Mouse (Mus musculus) limb, embryonic 11.5 days (tissue): Measurements from ENCODE around the gene Rabl6. TPM values are rescaled to one million over a fixed set of nuclear protein-coding genes. Genes with fewer than 3 reads are reported as not detected.
A peak's percentile ranks its signal among the peaks of the same experiment; 100 is the strongest.

Experiments used
- ATAC-seq: fragments of 200-750 bp; cut with Nextera tagmentation; 2 replicates; pipeline ENCODE4 v1.8.0; 2017; ENCODE audit warnings: low read depth; ENCODE audit not compliant: insufficient number of reproducible peaks, low FRiP score, low TSS enrichment
- DNase-seq: peaks from one replicate; pipeline ENCODE4 v3.0.0-alpha.2; 2015; ENCODE audit warnings: low spot score
- H3K27ac ChIP-seq: fragments of 300-500 bp; sonication (generic); replicated peaks from 2 replicates; pipeline ENCODE4 v1.5.1; 2014; ENCODE audit warnings: low read depth, mild to moderate bottlenecking, low read length
- H3K27me3 ChIP-seq: fragments of 300-500 bp; sonication (generic); 2 replicates; pipeline ENCODE4 v1.6.1; 2014; ENCODE audit warnings: mild to moderate bottlenecking, low read length, mixed read lengths; ENCODE audit not compliant: control insufficient read depth, insufficient read depth
- H3K36me3 ChIP-seq: fragments of 300-500 bp; sonication (generic); 2 replicates; pipeline ENCODE4 v1.6.1; 2014; ENCODE audit warnings: mild to moderate bottlenecking, low read length, moderate library complexity, mixed read lengths; ENCODE audit not compliant: control insufficient read depth, insufficient read depth
- H3K4me1 ChIP-seq: fragments of 300-500 bp; sonication (generic); 2 replicates; pipeline ENCODE4 v1.6.1; 2014; ENCODE audit warnings: low read length, mixed read lengths; ENCODE audit not compliant: control insufficient read depth, insufficient read depth
- H3K4me2 ChIP-seq: fragments of 300-500 bp; sonication (generic); 2 replicates; pipeline ENCODE4 v1.6.1; 2014; ENCODE audit warnings: low read depth, mild to moderate bottlenecking, moderate library complexity; ENCODE audit not compliant: severe bottlenecking
- H3K4me3 ChIP-seq: fragments of 300-500 bp; sonication (generic); 2 replicates; pipeline ENCODE4 v1.5.1; 2014; ENCODE audit warnings: low read depth, low read length
- H3K9ac ChIP-seq: fragments of 300-500 bp; sonication (generic); 2 replicates; pipeline ENCODE4 v1.6.1; 2014; ENCODE audit warnings: mild to moderate bottlenecking, low read length
- H3K9me3 ChIP-seq: fragments of 300-500 bp; sonication (generic); 2 replicates; pipeline ENCODE4 v1.6.1; 2016; ENCODE audit warnings: low read length; ENCODE audit not compliant: control insufficient read depth
- WGBS: fragments of 180-500 bp; shearing (Covaris S2); extraction: QIAGEN DNeasy Blood & Tissue Kit; methylation state at CpG from one replicate; pipeline ENCODE4 v1.1.7; 2014; 5-methylcytosine and 5-hydroxymethylcytosine counted together
- polyA plus RNA-seq: library from polyadenylated mRNA; unstranded; fragments of >200 nt; fragmentation: Nextera tagmentation; extraction: Ambion mirVana; gene quantifications from 2 replicates; pipeline ENCODE4 v1.2.1, GENCODE M21; 2014

Rabl6 gene
- polyA plus RNA-seq, 1 experiment from 2014 or later, result 59.3 TPM

DNA sequence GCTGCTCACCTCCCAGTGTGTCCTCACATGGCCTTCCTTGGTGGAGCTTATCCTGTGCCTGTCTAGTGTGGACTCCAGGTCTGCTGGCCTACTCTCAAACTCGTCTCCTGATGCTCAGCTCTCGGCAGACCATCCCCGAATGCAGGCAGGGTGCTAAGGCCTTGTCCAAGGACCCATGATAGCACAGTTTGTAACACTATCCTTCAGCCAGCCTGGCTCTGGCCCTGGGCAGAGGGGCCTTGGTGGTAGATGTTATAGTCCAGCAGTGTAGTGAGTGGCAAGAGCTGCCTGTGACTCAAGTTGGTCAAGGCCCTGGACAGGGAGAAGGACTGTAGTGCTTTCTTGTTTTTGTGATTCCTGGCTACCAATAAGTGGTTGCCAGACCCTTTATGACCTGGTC, 25.3 kb upstream of the Rabl6 start:
- no peak overlapping the region for H3K4me2 ChIP-seq
- H3K4me1 ChIP-seq, result no peaks in the 10 kb centered on the region
- 86% methylated on average over 3 of the region's 3 CpGs for WGBS
- no peak overlapping the region for H3K9ac ChIP-seq
- DNase-seq, result no peak
- no peaks in the 10 kb centered on the region for H3K36me3 ChIP-seq
- no peak overlapping the region for H3K27ac ChIP-seq
- ATAC-seq, result no peak
- no peak overlapping the region for H3K4me3 ChIP-seq
- H3K27me3 ChIP-seq, result no peaks in the 10 kb centered on the region
- no peaks in the 10 kb centered on the region for H3K9me3 ChIP-seq

GRCm38 (mm10) chr2:25628738-25629137, 20.4 kb upstream of the Rabl6 start:
- no peak overlapping the region for H3K4me3 ChIP-seq
- no peaks in the 10 kb centered on the region for H3K4me1 ChIP-seq
- DNase-seq (no peak), ATAC-seq (no peak)
- no peak overlapping the region for H3K4me2 ChIP-seq
- H3K27me3 ChIP-seq, result no peaks in the 10 kb centered on the region
- 45% methylated on average over 4 of the region's 4 CpGs for WGBS
- H3K36me3 ChIP-seq, result no peaks in the 10 kb centered on the region
- no peak overlapping the region for H3K27ac ChIP-seq
- no peaks in the 10 kb centered on the region for H3K9me3 ChIP-seq
- no peak overlapping the region for H3K9ac ChIP-seq

- no peak for ATAC-seq
- Histone ChIP-seq H3K9ac (no peak within 1 kb of the TSS), H3K4me1 (no peaks in the 10 kb centered on the region), H3K36me3 (no peaks in the 10 kb centered on the region), H3K9me3 (no peaks in the 10 kb centered on the region), H3K27me3 (no peaks in the 10 kb centered on the region), H3K4me3 (no peak within 1 kb of the TSS), H3K27ac (no peak within 1 kb of the TSS), H3K4me2 (no peak within 1 kb of the TSS)
- no peak for DNase-seq
- 74% methylated on average over 6 of the region's 6 CpGs for WGBS
Observed at GRCm38 (mm10) chr2:25627811-25628210, 19.5 kb upstream of the Rabl6 start, which contains the start of gene Fcna. Gene Fcna, minus strand, starts transcription at chr2:25628030.

- DNase-seq (no peak), ATAC-seq (no peak)
- H3K9me3 ChIP-seq, result no peaks in the 10 kb centered on the region
- H3K4me1 ChIP-seq, result no peaks in the 10 kb centered on the region
- no peak overlapping the region for H3K4me2 ChIP-seq
- H3K27ac ChIP-seq, result no peak overlapping the region
- H3K36me3 ChIP-seq, result no peaks in the 10 kb centered on the region
- no peak overlapping the region for H3K9ac ChIP-seq
- WGBS, result 62% methylated on average over 5 of the region's 5 CpGs
- H3K4me3 ChIP-seq, result no peak overlapping the region
- H3K27me3 ChIP-seq, result no peaks in the 10 kb centered on the region
Observed at GRCm38 (mm10) chr2:25625986-25626385, 17.7 kb upstream of the Rabl6 start.

GRCm38 (mm10) chr2:25621229-25622200, 13.2 kb upstream of the Rabl6 start, which contains the start of gene Tmem141:
Gene Tmem141, minus strand, starts transcription at chr2:25622005.
- Histone ChIP-seq H3K9me3 (no peaks in the 10 kb centered on the region), H3K27me3 (peaks cover 16% of the 10 kb centered on the region), H3K4me3 (peak within 1 kb of the TSS; percentile 42), H3K4me2 (peak within 1 kb of the TSS; percentile 64), H3K9ac (peak within 1 kb of the TSS; percentile 49), H3K36me3 (no peaks in the 10 kb centered on the region), H3K4me1 (no peaks in the 10 kb centered on the region), H3K27ac (no peak within 1 kb of the TSS)
- 6% methylated on average over 34 of the region's 34 CpGs for WGBS
- ATAC-seq, result peak; percentile 93
- DNase-seq, result peak; percentile 84

- H3K27me3 ChIP-seq, result peaks cover 23% of the 10 kb centered on the region
- no peak overlapping the region for H3K9ac ChIP-seq
- H3K9me3 ChIP-seq, result no peaks in the 10 kb centered on the region
- ATAC-seq (no peak), DNase-seq (no peak)
- H3K4me1 ChIP-seq, result 0 out of 2 replicates have a peak, but pooled peaks cover 3% of the 10 kb centered on the region
- H3K4me3 ChIP-seq, result no peak overlapping the region
- H3K4me2 ChIP-seq, result no peak overlapping the region
- no peak overlapping the region for H3K27ac ChIP-seq
- no peaks in the 10 kb centered on the region for H3K36me3 ChIP-seq
- WGBS, result 89% methylated on average over 4 of the region's 4 CpGs
Observed at GRCm38 (mm10) chr2:25620852-25621228, 12.5 kb upstream of the Rabl6 start.

- H3K4me1 ChIP-seq, result 0 out of 2 replicates have a peak, but pooled peaks cover 3% of the 10 kb centered on the region
- H3K4me2 ChIP-seq, result no peak overlapping the region
- ATAC-seq, result no peak
- DNase-seq, result no peak
- peaks cover 27% of the 10 kb centered on the region for H3K27me3 ChIP-seq
- H3K4me3 ChIP-seq, result no peak overlapping the region
- H3K36me3 ChIP-seq, result no peaks in the 10 kb centered on the region
- H3K9me3 ChIP-seq, result no peaks in the 10 kb centered on the region
- H3K27ac ChIP-seq, result no peak overlapping the region
- WGBS, result 81% methylated on average over 6 of the region's 6 CpGs
- H3K9ac ChIP-seq, result no peak overlapping the region
Observed at GRCm38 (mm10) chr2:25620386-25620785, 12.1 kb upstream of the Rabl6 start.

DNA sequence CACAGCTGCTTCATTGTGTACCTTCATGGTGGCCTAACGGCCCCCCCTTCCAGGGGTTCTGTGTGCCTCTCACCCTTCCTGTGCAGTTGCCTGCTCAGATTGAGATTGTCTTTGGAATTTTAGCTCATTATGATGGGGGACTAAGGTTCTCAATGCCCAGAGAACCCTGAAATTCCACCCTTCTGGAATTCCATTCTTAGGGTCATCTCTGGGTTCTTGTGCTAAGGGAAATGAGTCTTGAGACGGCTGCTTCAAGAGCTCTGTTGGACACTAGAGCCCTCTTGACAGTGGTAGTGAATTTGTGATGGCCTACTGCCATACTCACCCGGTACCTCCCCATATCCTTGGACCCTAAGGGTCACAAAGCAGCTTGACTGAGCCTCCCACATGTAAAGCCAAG, 9.3 kb upstream of the Rabl6 start, which contains the start of gene Ccdc183:
Ccdc183 (minus strand) TSS at position 101 of the 400 bp plus-strand sequence.
- Histone ChIP-seq H3K9ac (no peak within 1 kb of the TSS), H3K4me1 (0 out of 2 replicates have a peak, but pooled peaks cover 3% of the 10 kb centered on the region), H3K27me3 (peaks cover 38% of the 10 kb centered on the region), H3K27ac (no peak within 1 kb of the TSS), H3K4me3 (no peak within 1 kb of the TSS), H3K4me2 (no peak within 1 kb of the TSS), H3K36me3 (no peaks in the 10 kb centered on the region), H3K9me3 (no peaks in the 10 kb centered on the region)
- ATAC-seq (no peak), DNase-seq (no peak)
- WGBS, result 79% methylated on average over 3 of the region's 3 CpGs
